Mouse (Mus musculus) hindbrain, embryonic 13.5 days (tissue): ENCODE data around the gene Cryba1. TPM values are rescaled to one million over a fixed set of nuclear protein-coding genes. Genes with fewer than 3 reads are reported as not detected.
"Not testable (repeated sequence)": the region's sequence is repeated elsewhere in the genome, so short reads cannot be mapped to it uniquely, and the experiment has no call there.

Experiments used
- ATAC-seq: fragments of 200-750 bp; cut with Nextera tagmentation; 2 replicates; pipeline ENCODE4 v1.8.0; 2017; ENCODE audit warnings: moderate TSS enrichment; ENCODE audit not compliant: low FRiP score
- H3K27ac ChIP-seq: fragments of 300-500 bp; sonication (generic); 2 replicates; pipeline ENCODE4 v1.5.1; 2015; ENCODE audit warnings: inconsistent platforms, mild to moderate bottlenecking, moderate library complexity
- H3K27me3 ChIP-seq: fragments of 300-500 bp; sonication (generic); 2 replicates; pipeline ENCODE4 v1.6.1; 2015; ENCODE audit warnings: mild to moderate bottlenecking, inconsistent platforms
- H3K36me3 ChIP-seq: fragments of 300-500 bp; sonication (generic); 2 replicates; pipeline ENCODE4 v1.6.1; 2015; ENCODE audit warnings: mild to moderate bottlenecking, inconsistent platforms
- H3K4me1 ChIP-seq: fragments of 300-500 bp; sonication (generic); replicated peaks from 2 replicates; pipeline ENCODE4 v1.6.1; 2015; ENCODE audit warnings: inconsistent platforms
- H3K4me2 ChIP-seq: fragments of 300-500 bp; sonication (generic); 2 replicates; pipeline ENCODE4 v1.6.1; 2015; ENCODE audit warnings: inconsistent platforms, mild to moderate bottlenecking, moderate library complexity
- H3K4me3 ChIP-seq: fragments of 300-500 bp; sonication (generic); 2 replicates; pipeline ENCODE4 v1.5.1; 2015; ENCODE audit warnings: mild to moderate bottlenecking, inconsistent platforms
- H3K9ac ChIP-seq: fragments of 300-500 bp; sonication (generic); 2 replicates; pipeline ENCODE4 v1.6.1; 2015; ENCODE audit warnings: mild to moderate bottlenecking, inconsistent platforms
- H3K9me3 ChIP-seq: fragments of 300-500 bp; sonication (generic); 2 replicates; pipeline ENCODE4 v1.6.1; 2016; ENCODE audit warnings: inconsistent platforms
- WGBS: fragments of 180-500 bp; shearing (Covaris S2); methylation state at CpG from one replicate; pipeline ENCODE4 v1.1.7; 2015; 5-methylcytosine and 5-hydroxymethylcytosine counted together
- polyA plus RNA-seq: library from polyadenylated mRNA; unstranded; fragments of >200 nt; fragmentation: Nextera tagmentation; extraction: Ambion mirVana; gene quantifications from 2 replicates; pipeline ENCODE4 v1.2.1, GENCODE M21; 2015

Gene Cryba1
- polyA plus RNA-seq, 1 experiment from 2014 or later, result 1.2 TPM

- 84% methylated on average over 5 of the region's 5 CpGs for WGBS
- no peak overlapping the region for H3K9ac ChIP-seq
- no peak overlapping the region for H3K4me2 ChIP-seq
- no peaks in the 10 kb centered on the region for H3K27me3 ChIP-seq
- no peaks in the 10 kb centered on the region for H3K4me1 ChIP-seq
- H3K4me3 ChIP-seq, result no peak overlapping the region
- H3K36me3 ChIP-seq, result no peaks in the 10 kb centered on the region
- ATAC-seq, result no peak
- H3K9me3 ChIP-seq, result no peaks in the 10 kb centered on the region
- no peak overlapping the region for H3K27ac ChIP-seq
Observed at GRCm38 (mm10) chr11:77752525-77752924, 27.4 kb upstream of the Cryba1 start.

GRCm38 (mm10) chr11:77748996-77749395, 23.9 kb upstream of the Cryba1 start:
- Histone ChIP-seq H3K9me3 (no peaks in the 10 kb centered on the region), H3K27ac (no peak overlapping the region), H3K9ac (no peak overlapping the region), H3K27me3 (no peaks in the 10 kb centered on the region), H3K4me1 (no peaks in the 10 kb centered on the region), H3K4me2 (no peak overlapping the region), H3K4me3 (no peak overlapping the region), H3K36me3 (no peaks in the 10 kb centered on the region)
- no peak for ATAC-seq
- 86% methylated on average over 5 of the region's 5 CpGs for WGBS

DNA sequence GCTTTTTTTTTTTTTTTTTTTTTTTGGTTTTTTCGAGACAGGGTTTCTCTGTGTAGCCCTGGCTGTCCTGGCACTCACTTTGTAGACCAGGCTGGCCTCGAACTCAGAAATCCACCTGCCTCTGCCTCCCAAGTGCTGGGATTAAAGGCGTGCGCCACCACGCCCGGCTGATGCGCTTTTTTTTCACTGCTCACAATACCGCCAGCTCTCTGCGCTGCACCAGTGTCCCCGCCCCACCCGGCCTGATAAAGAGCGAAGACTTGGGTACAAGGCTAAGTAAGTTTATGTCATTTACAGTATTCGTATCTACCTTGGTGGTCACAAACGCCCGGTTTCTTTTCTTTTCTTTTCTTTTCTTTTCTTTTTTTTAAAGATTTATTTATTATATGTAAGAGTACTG, 22.0 kb upstream of the Cryba1 start:
- not testable (repeated sequence) for H3K27ac ChIP-seq, H3K4me1 ChIP-seq, ATAC-seq, H3K27me3 ChIP-seq, H3K36me3 ChIP-seq, H3K4me3 ChIP-seq, H3K4me2 ChIP-seq, H3K9ac ChIP-seq, H3K9me3 ChIP-seq
- WGBS, result 95% methylated on average over 14 of the region's 15 CpGs

- Histone ChIP-seq H3K4me3 (no peak overlapping the region), H3K9ac (no peak overlapping the region), H3K9me3 (no peaks in the 10 kb centered on the region), H3K36me3 (no peaks in the 10 kb centered on the region), H3K27ac (no peak overlapping the region), H3K4me2 (no peak overlapping the region), H3K4me1 (no peaks in the 10 kb centered on the region), H3K27me3 (no peaks in the 10 kb centered on the region)
- ATAC-seq, result no peak
- WGBS, result 88% methylated on average over 4 of the region's 4 CpGs
Observed at GRCm38 (mm10) chr11:77746652-77747051, 21.6 kb upstream of the Cryba1 start.

- Histone ChIP-seq H3K4me3 (no peak overlapping the region), H3K9me3 (no peaks in the 10 kb centered on the region), H3K4me1 (no peaks in the 10 kb centered on the region), H3K9ac (no peak overlapping the region), H3K27ac (no peak overlapping the region), H3K36me3 (no peaks in the 10 kb centered on the region), H3K27me3 (no peaks in the 10 kb centered on the region), H3K4me2 (no peak overlapping the region)
- WGBS, result 34% methylated on average over 6 of the region's 6 CpGs
- no peak for ATAC-seq
Observed at GRCm38 (mm10) chr11:77743966-77744365, 18.9 kb upstream of the Cryba1 start.

GRCm38 (mm10) chr11:77738555-77738954, 13.5 kb upstream of the Cryba1 start:
- 47% methylated on average over 7 of the region's 7 CpGs for WGBS

DNA sequence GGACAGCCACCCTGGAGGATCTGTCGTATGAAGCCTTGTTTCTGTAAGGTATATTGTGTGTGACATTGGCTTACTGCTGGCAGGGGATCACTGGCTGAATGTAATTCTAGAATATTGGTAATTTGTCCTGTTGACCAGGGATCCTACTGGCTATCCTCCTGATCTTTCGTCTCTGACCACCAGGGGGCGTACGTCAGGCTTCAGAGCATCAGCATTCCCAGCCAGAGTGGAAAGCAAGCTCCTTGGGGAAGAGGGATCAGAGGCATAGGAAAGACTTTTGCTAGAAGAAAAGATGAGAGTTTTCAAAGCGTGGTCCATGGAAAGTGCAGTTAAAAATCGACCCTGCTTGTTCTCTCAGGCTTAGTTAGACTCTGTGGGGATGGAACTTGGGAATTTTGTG, 12.2 kb upstream of the Cryba1 start:
- Histone ChIP-seq H3K4me2 (no peak overlapping the region), H3K9me3 (no peaks in the 10 kb centered on the region), H3K4me1 (no peaks in the 10 kb centered on the region), H3K4me3 (no peak overlapping the region), H3K36me3 (no peaks in the 10 kb centered on the region), H3K27me3 (no peaks in the 10 kb centered on the region), H3K27ac (no peak overlapping the region), H3K9ac (no peak overlapping the region)
- ATAC-seq, result no peak
- under 1% methylated on average over 6 of the region's 6 CpGs for WGBS

More at GRCm38 (mm10) chr11:77738555-77738954, 13.5 kb upstream of the Cryba1 start:
- Histone ChIP-seq H3K27me3 (no peaks in the 10 kb centered on the region), H3K9ac (no peak overlapping the region), H3K4me2 (no peak overlapping the region), H3K27ac (no peak overlapping the region), H3K4me3 (no peak overlapping the region), H3K4me1 (no peaks in the 10 kb centered on the region), H3K36me3 (no peaks in the 10 kb centered on the region), H3K9me3 (no peaks in the 10 kb centered on the region)
- ATAC-seq, result no peak

DNA sequence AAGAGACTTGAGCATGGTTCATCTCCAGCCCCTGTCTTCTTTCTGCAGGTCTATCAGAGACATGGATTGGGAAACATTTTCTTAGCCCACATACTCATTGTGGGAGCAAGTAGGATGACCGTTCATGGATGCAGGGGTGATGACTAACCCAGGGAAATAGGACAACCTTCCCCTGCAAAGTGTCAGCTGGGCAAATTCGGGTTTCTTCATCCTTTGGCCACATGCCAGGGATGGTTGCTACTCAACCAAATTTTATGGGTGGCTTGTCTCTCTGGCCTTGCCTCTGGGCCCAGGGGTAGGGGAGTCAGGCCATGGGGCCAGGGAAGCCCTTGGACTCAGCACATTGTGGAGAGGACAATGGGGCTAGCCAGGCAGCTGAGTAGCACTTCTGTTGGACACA, 3.5 kb upstream of the Cryba1 start:
- peaks cover 8% of the 10 kb centered on the region; the same call in 1 of the 2 replicates for H3K4me1 ChIP-seq
- no peaks in the 10 kb centered on the region for H3K36me3 ChIP-seq
- H3K27ac ChIP-seq, result no peak overlapping the region
- H3K9me3 ChIP-seq, result no peaks in the 10 kb centered on the region
- H3K9ac ChIP-seq, result no peak overlapping the region
- WGBS, result 42% methylated on average over 2 of the region's 2 CpGs
- no peak overlapping the region for H3K4me3 ChIP-seq
- H3K27me3 ChIP-seq, result no peaks in the 10 kb centered on the region
- no peak for ATAC-seq
- H3K4me2 ChIP-seq, result no peak overlapping the region

DNA sequence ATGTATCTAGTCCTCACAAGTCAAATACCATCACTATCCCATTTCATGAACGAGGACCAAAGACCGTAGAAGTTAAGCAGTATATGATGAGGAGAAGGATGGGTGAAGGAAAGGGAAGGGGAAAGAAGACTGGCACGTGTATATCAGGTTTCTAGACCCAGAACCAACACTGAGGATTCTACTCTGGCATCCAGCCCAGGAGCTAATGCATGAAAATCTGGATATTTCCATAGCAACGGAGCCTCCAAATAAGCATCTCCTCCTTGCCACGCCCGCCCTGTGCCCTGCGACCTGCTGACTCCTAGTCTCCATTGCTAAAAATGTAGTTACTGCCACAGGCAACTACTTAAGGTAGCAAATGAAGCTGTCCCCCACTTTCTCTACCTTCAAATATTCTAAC, 317 bp downstream of the Cryba1 start:
- no peaks in the 10 kb centered on the region for H3K27me3 ChIP-seq
- H3K4me2 ChIP-seq, result no peak overlapping the region

DNA sequence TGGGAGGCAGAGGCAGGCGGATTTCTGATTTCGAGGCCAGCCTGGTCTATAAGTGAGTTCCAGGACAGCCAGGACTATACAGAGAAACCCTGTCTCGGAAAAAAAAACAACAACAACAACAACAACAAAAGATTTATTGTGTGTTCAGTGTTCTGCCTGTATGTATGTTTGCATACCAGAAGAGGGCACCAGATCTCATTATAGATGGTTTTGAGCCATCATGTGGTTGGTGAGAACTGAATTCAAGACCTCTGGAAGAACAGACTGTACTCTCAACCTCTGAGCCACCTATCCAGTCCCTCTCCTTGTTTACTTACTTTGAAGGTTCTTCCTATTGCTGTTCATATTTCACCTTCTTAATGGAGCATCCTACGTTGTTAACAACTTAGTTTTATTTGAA, 3.7 kb downstream of the Cryba1 start:
- 90% methylated on average over 4 of the region's 4 CpGs for WGBS
- no peak overlapping the region for H3K4me2 ChIP-seq
- no peaks in the 10 kb centered on the region for H3K36me3 ChIP-seq
- no peak for ATAC-seq
- H3K27me3 ChIP-seq, result no peaks in the 10 kb centered on the region
- 0 out of 2 replicates have a peak, but pooled peaks cover 3% of the 10 kb centered on the region for H3K4me1 ChIP-seq
- no peak overlapping the region for H3K9ac ChIP-seq
- H3K27ac ChIP-seq, result no peak overlapping the region
- H3K9me3 ChIP-seq, result no peaks in the 10 kb centered on the region
- no peak overlapping the region for H3K4me3 ChIP-seq

More for the DNA sequence above, 317 bp downstream of the Cryba1 start:
- peaks cover 8% of the 10 kb centered on the region; the same call in 1 of the 2 replicates for H3K4me1 ChIP-seq
- no peak overlapping the region for H3K27ac ChIP-seq
- H3K9me3 ChIP-seq, result no peaks in the 10 kb centered on the region
- no peaks in the 10 kb centered on the region for H3K36me3 ChIP-seq
- 75% methylated on average over 7 of the region's 7 CpGs for WGBS
- ATAC-seq, result no peak
- no peak overlapping the region for H3K9ac ChIP-seq
- no peak overlapping the region for H3K4me3 ChIP-seq

DNA sequence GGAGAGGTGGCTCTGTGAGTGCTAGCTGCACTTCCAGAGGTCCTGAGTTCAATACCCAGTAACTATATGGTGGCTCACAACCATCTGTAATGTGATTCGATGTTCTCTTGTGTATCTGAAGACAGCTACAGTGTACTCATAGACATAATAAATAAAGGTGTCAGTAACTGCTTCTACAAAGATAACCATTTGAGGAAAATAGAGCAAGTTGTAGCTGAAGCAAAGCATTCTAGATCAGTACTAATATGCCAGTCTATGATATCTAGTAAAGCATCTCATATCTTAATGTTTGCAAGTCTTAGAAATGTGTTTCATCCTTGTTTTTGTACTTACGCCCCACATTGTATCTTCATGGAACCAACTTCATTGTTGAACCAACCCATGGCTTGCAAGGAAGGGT, 6.0 kb downstream of the Cryba1 start:
- Histone ChIP-seq H3K9ac (no peak overlapping the region), H3K27ac (no peak overlapping the region), H3K4me1 (no peaks in the 10 kb centered on the region), H3K27me3 (no peaks in the 10 kb centered on the region), H3K4me3 (no peak overlapping the region), H3K36me3 (no peaks in the 10 kb centered on the region), H3K4me2 (no peak overlapping the region), H3K9me3 (no peaks in the 10 kb centered on the region)
- no peak for ATAC-seq
- WGBS, result 98% methylated on average over 2 of the region's 2 CpGs

DNA sequence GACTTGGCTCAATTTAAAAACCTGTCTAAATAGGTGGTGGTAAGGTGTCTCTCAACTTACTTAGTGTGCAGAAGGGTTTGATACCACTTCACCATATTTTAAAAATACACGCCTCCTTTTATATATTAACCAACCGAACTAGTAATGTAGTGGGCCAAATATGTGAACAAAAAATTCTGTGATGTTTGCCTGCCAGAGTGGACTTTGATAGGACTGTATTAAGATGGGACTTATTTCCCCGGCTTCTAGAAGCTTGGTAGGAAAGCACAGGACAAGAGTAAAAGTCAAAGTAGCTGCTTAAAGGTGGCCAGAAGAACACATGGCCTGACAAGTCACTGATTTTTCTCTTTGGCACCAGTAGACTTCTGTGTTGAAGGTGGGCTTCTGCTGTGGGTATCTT, 11.3 kb downstream of the Cryba1 start:
- H3K36me3 ChIP-seq, result peaks cover 4% of the 10 kb centered on the region
- H3K4me1 ChIP-seq, result no peaks in the 10 kb centered on the region
- 96% methylated on average over 3 of the region's 3 CpGs for WGBS
- no peaks in the 10 kb centered on the region for H3K27me3 ChIP-seq
- no peak overlapping the region for H3K9ac ChIP-seq
- no peak overlapping the region for H3K4me2 ChIP-seq
- no peak overlapping the region for H3K4me3 ChIP-seq
- H3K27ac ChIP-seq, result no peak overlapping the region
- no peak for ATAC-seq
- H3K9me3 ChIP-seq, result no peaks in the 10 kb centered on the region

DNA sequence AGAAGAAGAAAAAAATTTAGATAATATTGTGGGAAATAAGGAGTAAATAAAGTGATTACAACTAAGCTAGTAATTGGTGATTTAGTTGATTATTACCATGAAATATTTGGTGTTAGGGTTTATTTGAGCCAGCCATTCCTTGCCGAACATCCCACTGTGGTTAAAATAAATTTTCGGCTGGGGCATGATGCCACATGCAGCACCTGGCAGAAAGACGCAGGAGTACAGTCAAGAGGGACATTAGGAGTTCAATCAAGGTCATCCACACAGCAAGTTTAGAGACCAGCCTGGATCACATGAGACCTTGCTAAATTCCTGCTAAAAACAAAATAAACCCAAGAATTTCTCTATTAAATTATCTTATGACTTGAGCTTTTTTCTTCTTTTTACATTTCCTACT, 16.0 kb downstream of the Cryba1 start:
- Histone ChIP-seq H3K36me3 (peaks cover 20% of the 10 kb centered on the region), H3K27me3 (no peaks in the 10 kb centered on the region), H3K9me3 (no peaks in the 10 kb centered on the region), H3K4me1 (no peaks in the 10 kb centered on the region), H3K4me3 (no peak overlapping the region), H3K4me2 (no peak overlapping the region), H3K27ac (no peak overlapping the region), H3K9ac (no peak overlapping the region)
- ATAC-seq, result no peak
- WGBS, result 85% methylated on average over 3 of the region's 3 CpGs

DNA sequence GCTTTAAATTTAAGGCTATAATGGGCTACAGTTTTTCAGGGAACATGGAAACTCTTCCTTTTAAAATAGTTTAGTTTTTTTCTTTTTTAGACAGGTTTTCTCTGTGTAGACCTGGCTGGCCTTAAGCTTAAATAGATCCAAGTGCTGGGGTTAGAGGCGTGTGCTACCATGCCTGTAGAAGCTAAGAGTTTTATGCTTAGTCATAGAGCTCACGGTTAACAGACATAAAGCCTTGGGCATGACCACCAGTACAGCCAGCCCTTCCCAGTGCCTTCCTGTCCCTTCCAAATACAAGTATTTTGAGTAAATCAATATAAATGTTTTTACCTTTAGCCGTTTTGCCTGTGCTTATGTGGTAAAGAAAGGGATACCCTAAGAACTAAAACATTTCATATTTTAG, 19.2 kb downstream of the Cryba1 start:
- no peak overlapping the region for H3K4me3 ChIP-seq
- no peaks in the 10 kb centered on the region for H3K9me3 ChIP-seq
- H3K9ac ChIP-seq, result no peak overlapping the region
- no peaks in the 10 kb centered on the region for H3K27me3 ChIP-seq
- H3K4me2 ChIP-seq, result no peak overlapping the region
- no peaks in the 10 kb centered on the region for H3K4me1 ChIP-seq
- 87% methylated on average over 3 of the region's 3 CpGs for WGBS
- ATAC-seq, result no peak
- H3K36me3 ChIP-seq, result peaks cover 20% of the 10 kb centered on the region
- H3K27ac ChIP-seq, result no peak overlapping the region
